Mouse (Mus musculus) adrenal gland, postnatal 4 days (tissue): ENCODE measurements around the gene Mef2b. TPM values are rescaled to one million over a fixed set of nuclear protein-coding genes. Genes with fewer than 3 reads are reported as not detected.
"Not testable (repeated sequence)": the region's sequence is repeated elsewhere in the genome, so short reads cannot be mapped to it uniquely, and the experiment has no call there.

Experiments used
- DNase-seq, 2 experiments: peaks; one replicate each; pipeline ENCODE4 v3.0.0; 2021 to 2022; ENCODE audit warnings: low spot score in 2 of 2, mixed read lengths in 2 of 2
- microRNA-seq: library from miRNA; unstranded; fragments of <30 nt; microRNA quantifications from one replicate; pipeline ENCODE4 v1.2.0, GENCODE M21; 2021
- total RNA-seq, 2 experiments: library from RNA; stranded (reverse); gene quantifications; 2 replicates each; pipeline ENCODE4 v1.2.3; 2021

The Mef2b gene
- total RNA-seq, 2 experiments from 2014 or later: 1.5 to 1.6 TPM

GRCm38 (mm10) chr8:70216161-70216560, 76.7 kb downstream of the Mef2b start:
- not testable (repeated sequence) for DNase-seq

GRCm38 (mm10) chr8:70216566-70216965, 77.1 kb downstream of the Mef2b start:
- no peak for DNase-seq

Small RNAs within 50 kb of the gene (microRNA-seq; reads per million reads assigned to microRNA genes)
- gene Mir7066: not detected

Other genes with a start within 250 kb of the Mef2b start
- under 1 TPM; 0.73 to 0.76 TPM for gene Tssk6, start 237.5 kb upstream of the Mef2b start, total RNA-seq
- 100 to 1,000 TPM; 133 to 137 TPM for gene Ndufa13, start 237.2 kb upstream of the Mef2b start, total RNA-seq
- 1 to 10 TPM; 1.6 to 2.3 TPM for gene Yjefn3, start 237.0 kb upstream of the Mef2b start, total RNA-seq
- 100 to 1,000 TPM in 1 of 2 experiments, 10 to 100 TPM in 1; 91.5 to 106 TPM for gene Gatad2a, start 143.3 kb upstream of the Mef2b start, total RNA-seq
- gene Mau2, start 97.0 kb upstream of the Mef2b start, total RNA-seq: 10 to 100 TPM; 76.6 to 80.2 TPM
- gene Sugp1, start 96.9 kb upstream of the Mef2b start, total RNA-seq: 10 to 100 TPM; 41.1 to 45.2 TPM
- 1 to 10 TPM in 1 of 2 experiments, under 1 TPM in 1; 0.53 to 4.8 TPM for gene Tm6sf2, start 66.8 kb upstream of the Mef2b start, total RNA-seq
- gene Hapln4, start 56.3 kb upstream of the Mef2b start, total RNA-seq: under 1 TPM; 0.11 to 0.14 TPM
- 1 to 10 TPM; 2.4 to 3.6 TPM for gene Ncan, start 18.8 kb upstream of the Mef2b start, total RNA-seq
- 10 to 100 TPM; 23.6 to 26.0 TPM for gene Nr2c2ap, start 8.4 kb upstream of the Mef2b start, total RNA-seq
- gene Rfxank, start 557 bp upstream of the Mef2b start, total RNA-seq: 10 to 100 TPM; 15.9 to 18.9 TPM
- gene Borcs8, start 212 bp upstream of the Mef2b start, total RNA-seq: 10 to 100 TPM; 55.5 to 56.4 TPM
- gene Tmem161a, start 32.6 kb downstream of the Mef2b start, total RNA-seq: 10 to 100 TPM; 63.4 to 66.8 TPM
- gene Slc25a42, start 72.6 kb downstream of the Mef2b start, total RNA-seq: 10 to 100 TPM; 27.8 to 39.2 TPM
- gene Sugp2, start 94.5 kb downstream of the Mef2b start, total RNA-seq: 10 to 100 TPM; 54.9 to 62.1 TPM
- gene Armc6, start 94.8 kb downstream of the Mef2b start, total RNA-seq: 10 to 100 TPM; 10.1 to 15.1 TPM
- gene Homer3, start 143.1 kb downstream of the Mef2b start, total RNA-seq: 10 to 100 TPM; 44.8 to 50.6 TPM
- 10 to 100 TPM; 83.3 to 86.8 TPM for gene Ddx49, start 162.8 kb downstream of the Mef2b start, total RNA-seq
- 100 to 1,000 TPM; 188 to 192 TPM for gene Cope, start 162.8 kb downstream of the Mef2b start, total RNA-seq
- 1 to 10 TPM; 6.8 to 7.2 TPM for gene Cers1, start 176.1 kb downstream of the Mef2b start, total RNA-seq
- gene Gdf1, start 190.1 kb downstream of the Mef2b start, total RNA-seq: 1 to 10 TPM in 1 of 2 experiments, under 1 TPM in 1; 0.34 to 1.3 TPM
- 10 to 100 TPM; 52.5 to 56.1 TPM for gene Upf1, start 213.6 kb downstream of the Mef2b start, total RNA-seq
- gene Comp, start 233.8 kb downstream of the Mef2b start, total RNA-seq: 1 to 10 TPM in 1 of 2 experiments, under 1 TPM in 1; 0.28 to 1.0 TPM